Mouse (Mus musculus): ENCODE results near the gene App. TPM values are rescaled to one million over a fixed set of nuclear protein-coding genes. Genes with fewer than 3 reads are reported as not detected.

App gene
- polyA plus RNA-seq, 1 experiment from 2014 or later, result 31.3 TPM

- H3K9ac ChIP-seq (replicated peaks), result no peak overlapping the region
- DNase-seq (no peak), ATAC-seq (no peak)
- no peaks in the 10 kb centered on the region for H3K4me1 ChIP-seq (ENCODE audit: insufficient read depth)
- peaks cover 3% of the 10 kb centered on the region; the same call in 1 of the 2 replicates for H3K36me3 ChIP-seq (replicated peaks; ENCODE audit: insufficient read depth, low read length)
- no peak overlapping the region for H3K4me2 ChIP-seq (ENCODE audit: low read depth, low read length)
- H3K9me3 ChIP-seq (ENCODE audit: low read length), result no peaks in the 10 kb centered on the region
- H3K27me3 ChIP-seq (ENCODE audit: insufficient read depth, low read length), result no peaks in the 10 kb centered on the region
- no peak overlapping the region for H3K4me3 ChIP-seq (ENCODE audit: low read depth, low read length)
- TF ChIP-seq EP300 (IDR thresholded peaks at IDR 0.05; ENCODE audit: low read depth) (0 out of 2 replicates have a peak, but pooled peaks have one; percentile 28), CTCF (IDR thresholded peaks at IDR 0.05; ENCODE audit: low read depth) (no peak)
- 87% methylated on average over 15 of the region's 15 CpGs for whole genome bisulfite sequencing (ENCODE audit: insufficient replicate concordance)
- H3K27ac ChIP-seq (ENCODE audit: low read depth), result 0 out of 2 replicates have a peak overlapping the region, but pooled peaks have one; percentile 12
Observed at GRCm38 (mm10) chr16:84973446-84974175, 200.0 kb downstream of the App start.

GRCm38 (mm10) chr16:84971535-84972330 lies 201.8 kb downstream of the App start:
- no peak for DNase-seq
- Histone ChIP-seq H3K9ac (replicated peaks) (no peak overlapping the region), H3K4me3 (ENCODE audit: low read depth, low read length) (no peak overlapping the region), H3K4me2 (ENCODE audit: low read depth, low read length) (no peak overlapping the region), H3K27me3 (ENCODE audit: insufficient read depth, low read length) (no peaks in the 10 kb centered on the region), H3K9me3 (ENCODE audit: low read length) (no peaks in the 10 kb centered on the region), H3K4me1 (ENCODE audit: insufficient read depth) (no peaks in the 10 kb centered on the region), H3K27ac (ENCODE audit: low read depth) (no peak overlapping the region), H3K36me3 (replicated peaks; ENCODE audit: insufficient read depth, low read length) (peaks cover 3% of the 10 kb centered on the region; the same call in 1 of the 2 replicates)
- TF ChIP-seq CTCF (IDR thresholded peaks at IDR 0.05; ENCODE audit: low read depth), result no peak
- no peak; the same call in 1 of the 2 replicates for TF ChIP-seq EP300 (IDR thresholded peaks at IDR 0.05; ENCODE audit: low read depth)
- peak; percentile 43; the same call in 1 of the 2 replicates for ATAC-seq
- WGBS (ENCODE audit: insufficient replicate concordance), result 56% methylated on average over 16 of the region's 16 CpGs

- Histone ChIP-seq H3K4me3 (ENCODE audit: low read depth, low read length) (no peak overlapping the region), H3K36me3 (replicated peaks; ENCODE audit: insufficient read depth, low read length) (no peaks in the 10 kb centered on the region; the same call in 1 of the 2 replicates), H3K4me1 (ENCODE audit: insufficient read depth) (no peaks in the 10 kb centered on the region), H3K27me3 (ENCODE audit: insufficient read depth, low read length) (no peaks in the 10 kb centered on the region), H3K9me3 (ENCODE audit: low read length) (no peaks in the 10 kb centered on the region), H3K27ac (ENCODE audit: low read depth) (no peak overlapping the region), H3K9ac (replicated peaks) (no peak overlapping the region), H3K4me2 (ENCODE audit: low read depth, low read length) (no peak overlapping the region)
- TF ChIP-seq CTCF (IDR thresholded peaks at IDR 0.05; ENCODE audit: low read depth) (no peak), EP300 (IDR thresholded peaks at IDR 0.05; ENCODE audit: low read depth) (no peak)
- DNase-seq, result no peak
- WGBS (ENCODE audit: insufficient replicate concordance), result 85% methylated on average over 7 of the region's 7 CpGs
- no peak for ATAC-seq
Observed at GRCm38 (mm10) chr16:84969026-84969425, 204.5 kb downstream of the App start.

GRCm38 (mm10) chr16:84966983-84967382 lies 206.6 kb downstream of the App start:
- H3K4me2 ChIP-seq (ENCODE audit: low read depth, low read length), result no peak overlapping the region
- no peaks in the 10 kb centered on the region for H3K36me3 ChIP-seq (replicated peaks; ENCODE audit: insufficient read depth, low read length)
- no peaks in the 10 kb centered on the region for H3K27me3 ChIP-seq (ENCODE audit: insufficient read depth, low read length)
- ATAC-seq (peak; percentile 55), DNase-seq (no peak)
- H3K4me3 ChIP-seq (ENCODE audit: low read depth, low read length), result no peak overlapping the region
- TF ChIP-seq EP300 (IDR thresholded peaks at IDR 0.05; ENCODE audit: low read depth), result no peak
- TF ChIP-seq CTCF (IDR thresholded peaks at IDR 0.05; ENCODE audit: low read depth), result no peak
- no peak overlapping the region for H3K9ac ChIP-seq (replicated peaks)
- no peak overlapping the region for H3K27ac ChIP-seq (ENCODE audit: low read depth)
- H3K9me3 ChIP-seq (ENCODE audit: low read length), result no peaks in the 10 kb centered on the region
- 45% methylated on average over 4 of the region's 4 CpGs for WGBS (ENCODE audit: insufficient replicate concordance)
- H3K4me1 ChIP-seq (ENCODE audit: insufficient read depth), result no peaks in the 10 kb centered on the region

- Histone ChIP-seq H3K9ac (replicated peaks) (no peak overlapping the region), H3K36me3 (replicated peaks; ENCODE audit: insufficient read depth, low read length) (no peaks in the 10 kb centered on the region; the same call in 1 of the 2 replicates), H3K4me1 (ENCODE audit: insufficient read depth) (no peaks in the 10 kb centered on the region), H3K27ac (ENCODE audit: low read depth) (no peak overlapping the region), H3K4me3 (ENCODE audit: low read depth, low read length) (no peak overlapping the region), H3K9me3 (ENCODE audit: low read length) (no peaks in the 10 kb centered on the region), H3K27me3 (ENCODE audit: insufficient read depth, low read length) (no peaks in the 10 kb centered on the region), H3K4me2 (ENCODE audit: low read depth, low read length) (no peak overlapping the region)
- ATAC-seq (no peak), DNase-seq (no peak)
- WGBS (ENCODE audit: insufficient replicate concordance), result 80% methylated on average over 13 of the region's 13 CpGs
- no peak for TF ChIP-seq CTCF (IDR thresholded peaks at IDR 0.05; ENCODE audit: low read depth)
- no peak for TF ChIP-seq EP300 (IDR thresholded peaks at IDR 0.05; ENCODE audit: low read depth)
Observed at GRCm38 (mm10) chr16:84966096-84966495, 207.5 kb downstream of the App start.

- ATAC-seq (no peak), DNase-seq (no peak)
- no peak overlapping the region for H3K27ac ChIP-seq (ENCODE audit: low read depth)
- no peak overlapping the region for H3K4me2 ChIP-seq (ENCODE audit: low read depth, low read length)
- no peak overlapping the region for H3K4me3 ChIP-seq (ENCODE audit: low read depth, low read length)
- H3K4me1 ChIP-seq (ENCODE audit: insufficient read depth), result no peaks in the 10 kb centered on the region
- no peak overlapping the region for H3K9ac ChIP-seq (replicated peaks)
- no peaks in the 10 kb centered on the region for H3K27me3 ChIP-seq (ENCODE audit: insufficient read depth, low read length)
- H3K9me3 ChIP-seq (ENCODE audit: low read length), result no peaks in the 10 kb centered on the region
- H3K36me3 ChIP-seq (replicated peaks; ENCODE audit: insufficient read depth, low read length), result no peaks in the 10 kb centered on the region; the same call in 1 of the 2 replicates
- TF ChIP-seq CTCF (IDR thresholded peaks at IDR 0.05; ENCODE audit: low read depth) (no peak), EP300 (IDR thresholded peaks at IDR 0.05; ENCODE audit: low read depth) (no peak)
- 80% methylated on average over 9 of the region's 9 CpGs for WGBS (ENCODE audit: insufficient replicate concordance)
Observed at GRCm38 (mm10) chr16:84963960-84964359, 209.6 kb downstream of the App start.
